Mouse (Mus musculus) layer of hippocampus, adult 8-10 months (tissue): ENCODE results near the gene Gpn2. TPM values are rescaled to one million over a fixed set of nuclear protein-coding genes. Genes with fewer than 3 reads are reported as not detected.

Experiments used
- DNase-seq, 2 experiments: peaks; one replicate each; pipeline ENCODE4 v3.0.0; 2022; ENCODE audit warnings: low spot score in 2 of 2
- microRNA-seq, 2 experiments: library from miRNA; unstranded; fragments of <30 nt; microRNA quantifications; one replicate each; pipeline ENCODE4 v1.2.0; 2022
- total RNA-seq, 4 experiments: library from RNA; stranded (reverse); gene quantifications; 2 replicates each; pipeline ENCODE4 v1.2.4; 2022

Gpn2 gene
- total RNA-seq, 4 experiments from 2014 or later, result 9.3 to 11.8 (median 10.3) TPM

GRCm38 (mm10) chr4:133622161-133622695, 38.1 kb downstream of the Gpn2 start:
- no peak for DNase-seq

GRCm38 (mm10) chr4:133624830-133625229, 40.7 kb downstream of the Gpn2 start:
- DNase-seq, result no peak

- no peak for DNase-seq
These were observed 41.5 kb downstream of the Gpn2 start for GRCm38 (mm10) chr4:133625621-133626071.

- DNase-seq, result no peak
These were observed 42.1 kb downstream of the Gpn2 start for GRCm38 (mm10) chr4:133626221-133626620.

GRCm38 (mm10) chr4:133626621-133627020, 42.5 kb downstream of the Gpn2 start:
- no peak for DNase-seq

- DNase-seq, result no peak
These were observed 42.9 kb downstream of the Gpn2 start for GRCm38 (mm10) chr4:133627039-133627438.

- no peak for DNase-seq
These were observed 44.4 kb downstream of the Gpn2 start for GRCm38 (mm10) chr4:133628517-133628916.

GRCm38 (mm10) chr4:133629191-133629590, 45.0 kb downstream of the Gpn2 start:
- DNase-seq, result no peak

- DNase-seq, result no peak
These were observed 46.3 kb downstream of the Gpn2 start for GRCm38 (mm10) chr4:133630326-133630920.

GRCm38 (mm10) chr4:133631071-133631768, 47.1 kb downstream of the Gpn2 start:
- no peak for DNase-seq

GRCm38 (mm10) chr4:133631769-133632411, 47.7 kb downstream of the Gpn2 start:
- no peak for DNase-seq

GRCm38 (mm10) chr4:133632483-133633327, 48.5 kb downstream of the Gpn2 start:
- DNase-seq, result no peak

GRCm38 (mm10) chr4:133633332-133634042, 49.3 kb downstream of the Gpn2 start:
- DNase-seq, result peak; percentile 54 to 79

GRCm38 (mm10) chr4:133634043-133634410, 49.9 kb downstream of the Gpn2 start:
- no peak for DNase-seq

Small RNA genes within 50 kb of the gene (microRNA-seq; reads per million reads assigned to microRNA genes)
- 0 reads per million in 2 experiments for gene Gm23158

Other genes with a start within 250 kb of the Gpn2 start
- gene Wdtc1, start 230.9 kb upstream of the Gpn2 start, total RNA-seq, result 10 to 100 TPM; 65.1 to 85.8 (median 72.2) TPM
- gene Slc9a1, start 214.7 kb upstream of the Gpn2 start, total RNA-seq, result 10 to 100 TPM; 62.2 to 66.1 (median 65.1) TPM
- under 1 TPM in 2 of 4 experiments, not detected in 2; 0.14 to 0.31 TPM for gene Tent5b, start 104.2 kb upstream of the Gpn2 start, total RNA-seq
- 100 to 1,000 TPM; 159 to 177 (median 165) TPM for gene Trnp1, start 85.8 kb upstream of the Gpn2 start, total RNA-seq
- 1 to 10 TPM in 2 of 4 experiments, under 1 TPM in 2; 0.45 to 2.0 (median 1.2) TPM for gene Kdf1, start 65.4 kb upstream of the Gpn2 start, total RNA-seq
- 100 to 1,000 TPM; 120 to 138 (median 128) TPM for gene Nudc, start 38.4 kb upstream of the Gpn2 start, total RNA-seq
- not detected for gene Nr0b2, start 31.0 kb upstream of the Gpn2 start, total RNA-seq
- gene Gpatch3, start 9.6 kb upstream of the Gpn2 start, total RNA-seq, result 1 to 10 TPM; 7.5 to 9.8 (median 8.8) TPM
- gene Sfn, start 17.8 kb downstream of the Gpn2 start, total RNA-seq, result 1 to 10 TPM; 1.4 to 3.1 (median 2.1) TPM
- 10 to 100 TPM; 30.7 to 44.0 (median 42.9) TPM for gene Zdhhc18, start 65.8 kb downstream of the Gpn2 start, total RNA-seq
- 10 to 100 TPM in 2 of 4 experiments, 1 to 10 TPM in 2; 9.4 to 13.0 (median 11.3) TPM for gene Pigv, start 88.3 kb downstream of the Gpn2 start, total RNA-seq
- gene Arid1a, start 172.4 kb downstream of the Gpn2 start, total RNA-seq, result 10 to 100 TPM; 81.3 to 88.3 (median 83.1) TPM